ENCODE assay signal across 8 mouse cellular contexts in genomic region chr19:5056251-5056650, GRCm38 (mm10). TPM values are rescaled to one million over a fixed set of nuclear protein-coding genes. Genes with fewer than 3 reads are reported as not detected.
DNase-seq lines count a peak whose midpoint lies in the region; ATAC-seq lines count a peak whose summit lies in the region.

No protein-coding gene starts in this region.

- no peak overlapping the region for H3K27ac ChIP-seq in embryonic facial prominence, embryonic 13.5 days
- H3K27ac ChIP-seq in intestine, embryonic 14.5 days (ENCODE audit: low read depth): no peak overlapping the region
- H3K27ac ChIP-seq in midbrain, embryonic 12.5 days (replicated peaks): no peak overlapping the region

- no peak for ATAC-seq in embryonic facial prominence, embryonic 13.5 days (ENCODE audit: insufficient number of reproducible peaks, insufficient read depth, low FRiP score, low TSS enrichment, low read depth)
- peak; percentile 38; the same call in 1 of the 2 replicates for ATAC-seq in intestine, embryonic 14.5 days (replicated peaks; ENCODE audit: low FRiP score, low TSS enrichment, low read depth)
- ATAC-seq in midbrain, embryonic 12.5 days (ENCODE audit: low FRiP score, low read depth): peak; percentile 13; the same call in 1 of the 2 replicates
- ATAC-seq in activated CD4-positive, CD25-positive, alpha-beta regulatory T cell, adult 4 months: no peak

- H3K9me3 ChIP-seq in embryonic facial prominence, embryonic 13.5 days: no peaks in the 10 kb centered on the region
- H3K9me3 ChIP-seq in intestine, embryonic 14.5 days (ENCODE audit: control insufficient read depth, low read length): no peaks in the 10 kb centered on the region
- H3K9me3 ChIP-seq in midbrain, embryonic 12.5 days: no peaks in the 10 kb centered on the region

- WGBS in embryonic facial prominence, embryonic 13.5 days: 10% methylated on average over 6 of the region's 6 CpGs
- 8% methylated on average over 6 of the region's 6 CpGs for WGBS in intestine, embryonic 14.5 days
- WGBS in midbrain, embryonic 12.5 days: 10% methylated on average over 6 of the region's 6 CpGs

- intact Hi-C loops in gastrocnemius, postnatal 36 days (cut with DNase I): loop anchor here (2.0 kb wide), 1 partner anchor 17 kb away; no protein-coding TSS in a partner anchor

- H3K36me3 ChIP-seq in embryonic facial prominence, embryonic 13.5 days: no peaks in the 10 kb centered on the region
- no peaks in the 10 kb centered on the region for H3K36me3 ChIP-seq in intestine, embryonic 14.5 days (ENCODE audit: control insufficient read depth, insufficient read depth, low read length)
- H3K36me3 ChIP-seq in midbrain, embryonic 12.5 days: no peaks in the 10 kb centered on the region

- H3K4me2 ChIP-seq in embryonic facial prominence, embryonic 13.5 days: peak overlapping the region; percentile 17
- H3K4me2 ChIP-seq in intestine, embryonic 14.5 days (ENCODE audit: low read length): peak overlapping the region; percentile 15; the same call in 1 of the 2 replicates
- no peak overlapping the region for H3K4me2 ChIP-seq in midbrain, embryonic 12.5 days (replicated peaks)

- peaks cover 33% of the 10 kb centered on the region for H3K27me3 ChIP-seq in embryonic facial prominence, embryonic 13.5 days
- peaks cover 17% of the 10 kb centered on the region for H3K27me3 ChIP-seq in intestine, embryonic 14.5 days (replicated peaks; ENCODE audit: control insufficient read depth, insufficient read depth, low read length)
- H3K27me3 ChIP-seq in midbrain, embryonic 12.5 days: peaks cover 56% of the 10 kb centered on the region

- peaks cover 52% of the 10 kb centered on the region for H3K4me1 ChIP-seq in embryonic facial prominence, embryonic 13.5 days
- peaks cover 40% of the 10 kb centered on the region for H3K4me1 ChIP-seq in intestine, embryonic 14.5 days (replicated peaks; ENCODE audit: control insufficient read depth, insufficient read depth, low read length)
- peaks cover 31% of the 10 kb centered on the region for H3K4me1 ChIP-seq in midbrain, embryonic 12.5 days

- peak; percentile 32 for DNase-seq in gastrocnemius, postnatal 10 days
- no peak for DNase-seq in gastrocnemius, postnatal 25 days
- peak; percentile 44 for DNase-seq in CD4-positive helper T cell, adult 2 months (ENCODE audit: low read depth, low spot score)
- peak; percentile 82 for DNase-seq in intestine, embryonic 14.5 days (ENCODE audit: low spot score)
- no peak for DNase-seq in gastrocnemius, postnatal 36 days

- H3K9ac ChIP-seq in embryonic facial prominence, embryonic 13.5 days: peak overlapping the region; percentile 51; the same call in 1 of the 2 replicates
- no peak overlapping the region for H3K9ac ChIP-seq in intestine, embryonic 14.5 days (ENCODE audit: low read length)
- no peak overlapping the region for H3K9ac ChIP-seq in midbrain, embryonic 12.5 days (replicated peaks)

- H3K4me3 ChIP-seq in embryonic facial prominence, embryonic 13.5 days: no peak overlapping the region
- H3K4me3 ChIP-seq in intestine, embryonic 14.5 days (ENCODE audit: low read depth, low read length): no peak overlapping the region
- H3K4me3 ChIP-seq in midbrain, embryonic 12.5 days: no peak overlapping the region

RNA-seq across cellular contexts. Expression of gene Rin1, which starts 6.0 kb away (rescaled TPM):
- total RNA-seq in gastrocnemius, postnatal 10 days (2021): 1 to 10 TPM; 1.5 to 1.8 TPM
- total RNA-seq in gastrocnemius, postnatal 25 days (2021): 1 to 10 TPM; 1.3 to 2.1 TPM
- 0.99 and 1.5 TPM in 2 replicates for polyA plus RNA-seq in embryonic facial prominence, embryonic 13.5 days (2015; fragmentation: Nextera tagmentation; extraction: Ambion mirVana)
- 2.6 and 3.8 TPM in 2 replicates for polyA plus RNA-seq in intestine, embryonic 14.5 days (2014; fragmentation: Nextera tagmentation; extraction: Ambion mirVana)
- 1.7 and 2.0 TPM in 2 replicates for polyA plus RNA-seq in midbrain, embryonic 12.5 days (2016; fragmentation: Nextera tagmentation; extraction: Ambion mirVana)
- polyA plus RNA-seq in activated CD4-positive, CD25-positive, alpha-beta regulatory T cell, adult 4 months (2017; shearing (Covaris generic)): under 1 TPM in 1 of 2 experiments, not detected in 1; 0.13 TPM
- total RNA-seq in gastrocnemius, postnatal 36 days (2021): 1 to 10 TPM in 1 of 2 experiments, under 1 TPM in 1; 0.52 to 1.3 TPM

RNA-seq across cellular contexts. Expression of gene Cd248, which starts 11.6 kb away (rescaled TPM):
- 10 to 100 TPM; 45.2 to 60.2 TPM for total RNA-seq in gastrocnemius, postnatal 10 days (2021)
- total RNA-seq in gastrocnemius, postnatal 25 days (2021): 10 to 100 TPM; 13.8 to 23.3 TPM
- polyA plus RNA-seq in embryonic facial prominence, embryonic 13.5 days (2015; fragmentation: Nextera tagmentation; extraction: Ambion mirVana): 89.1 and 90.6 TPM in 2 replicates
- 69.8 and 70.2 TPM in 2 replicates for polyA plus RNA-seq in intestine, embryonic 14.5 days (2014; fragmentation: Nextera tagmentation; extraction: Ambion mirVana)
- polyA plus RNA-seq in midbrain, embryonic 12.5 days (2016; fragmentation: Nextera tagmentation; extraction: Ambion mirVana): 24.7 and 31.5 TPM in 2 replicates
- polyA plus RNA-seq in activated CD4-positive, CD25-positive, alpha-beta regulatory T cell, adult 4 months (2017; shearing (Covaris generic)): not detected
- 10 to 100 TPM; 12.4 to 12.5 TPM for total RNA-seq in gastrocnemius, postnatal 36 days (2021)

RNA-seq across cellular contexts. Expression of gene Brms1, which starts 15.1 kb away (rescaled TPM):
- 10 to 100 TPM; 14.3 to 15.5 TPM for total RNA-seq in gastrocnemius, postnatal 10 days (2021)
- total RNA-seq in gastrocnemius, postnatal 25 days (2021): 10 to 100 TPM; 11.6 to 12.6 TPM
- 40.6 and 42.9 TPM in 2 replicates for polyA plus RNA-seq in embryonic facial prominence, embryonic 13.5 days (2015; fragmentation: Nextera tagmentation; extraction: Ambion mirVana)
- polyA plus RNA-seq in intestine, embryonic 14.5 days (2014; fragmentation: Nextera tagmentation; extraction: Ambion mirVana): 49.6 and 50.8 TPM in 2 replicates
- polyA plus RNA-seq in midbrain, embryonic 12.5 days (2016; fragmentation: Nextera tagmentation; extraction: Ambion mirVana): 56.6 and 63.7 TPM in 2 replicates
- polyA plus RNA-seq in activated CD4-positive, CD25-positive, alpha-beta regulatory T cell, adult 4 months (2017; shearing (Covaris generic)): 100 to 1,000 TPM in 1 of 2 experiments, 10 to 100 TPM in 1; 91.4 to 102 TPM
- total RNA-seq in gastrocnemius, postnatal 36 days (2021): 10 to 100 TPM; 11.5 to 14.1 TPM

RNA-seq across cellular contexts. Expression of gene AC124502.3, which starts 17.6 kb away (rescaled TPM):
- total RNA-seq in gastrocnemius, postnatal 10 days (2021): 1 to 10 TPM in 1 of 2 experiments, under 1 TPM in 1; 0.84 to 1.3 TPM
- total RNA-seq in gastrocnemius, postnatal 25 days (2021): 1 to 10 TPM in 1 of 2 experiments, under 1 TPM in 1; 0.26 to 1.4 TPM
- polyA plus RNA-seq in embryonic facial prominence, embryonic 13.5 days (2015; fragmentation: Nextera tagmentation; extraction: Ambion mirVana): 2.3 and 3.5 TPM in 2 replicates
- polyA plus RNA-seq in intestine, embryonic 14.5 days (2014; fragmentation: Nextera tagmentation; extraction: Ambion mirVana): 1.1 and 1.6 TPM in 2 replicates
- 4.0 and 4.4 TPM in 2 replicates for polyA plus RNA-seq in midbrain, embryonic 12.5 days (2016; fragmentation: Nextera tagmentation; extraction: Ambion mirVana)
- under 1 TPM; 0.40 to 0.68 TPM for polyA plus RNA-seq in activated CD4-positive, CD25-positive, alpha-beta regulatory T cell, adult 4 months (2017; shearing (Covaris generic))
- under 1 TPM; 0.87 to 0.96 TPM for total RNA-seq in gastrocnemius, postnatal 36 days (2021)

RNA-seq across cellular contexts. Expression of gene B4gat1, which starts 17.6 kb away (rescaled TPM):
- 10 to 100 TPM; 21.5 to 21.9 TPM for total RNA-seq in gastrocnemius, postnatal 10 days (2021)
- 10 to 100 TPM; 17.9 to 20.1 TPM for total RNA-seq in gastrocnemius, postnatal 25 days (2021)
- polyA plus RNA-seq in embryonic facial prominence, embryonic 13.5 days (2015; fragmentation: Nextera tagmentation; extraction: Ambion mirVana): 47.1 and 49.5 TPM in 2 replicates
- 39.1 and 45.2 TPM in 2 replicates for polyA plus RNA-seq in intestine, embryonic 14.5 days (2014; fragmentation: Nextera tagmentation; extraction: Ambion mirVana)
- 40.7 and 42.4 TPM in 2 replicates for polyA plus RNA-seq in midbrain, embryonic 12.5 days (2016; fragmentation: Nextera tagmentation; extraction: Ambion mirVana)
- polyA plus RNA-seq in activated CD4-positive, CD25-positive, alpha-beta regulatory T cell, adult 4 months (2017; shearing (Covaris generic)): 10 to 100 TPM; 10.5 to 13.4 TPM
- total RNA-seq in gastrocnemius, postnatal 36 days (2021): 10 to 100 TPM; 20.5 to 20.8 TPM

Comparison
In these comparisons a context has a peak if more than half of its experiments do, and no peak if none do; other contexts are left out.
1. DNase-seq: peak in gastrocnemius, postnatal 10 days (single experiment), CD4-positive helper T cell, adult 2 months (single experiment) and intestine, embryonic 14.5 days (single experiment); none in gastrocnemius, postnatal 25 days (single experiment) and gastrocnemius, postnatal 36 days (0 of 2).
2. ATAC-seq: peak in intestine, embryonic 14.5 days (single experiment) and midbrain, embryonic 12.5 days (single experiment); none in embryonic facial prominence, embryonic 13.5 days (single experiment) and activated CD4-positive, CD25-positive, alpha-beta regulatory T cell, adult 4 months (single experiment).
3. RNA of gene Cd248, which starts 11.6 kb away (polyA plus RNA-seq): 89.1 to 90.6 TPM in embryonic facial prominence, embryonic 13.5 days, 69.8 to 70.2 TPM in intestine, embryonic 14.5 days and 24.7 to 31.5 TPM in midbrain, embryonic 12.5 days; not detected in activated CD4-positive, CD25-positive, alpha-beta regulatory T cell, adult 4 months; every median in the first group is over 10 times any median in the second.